17 mouse cellular contexts compared by ENCODE assay signal in the genomic region with DNA sequence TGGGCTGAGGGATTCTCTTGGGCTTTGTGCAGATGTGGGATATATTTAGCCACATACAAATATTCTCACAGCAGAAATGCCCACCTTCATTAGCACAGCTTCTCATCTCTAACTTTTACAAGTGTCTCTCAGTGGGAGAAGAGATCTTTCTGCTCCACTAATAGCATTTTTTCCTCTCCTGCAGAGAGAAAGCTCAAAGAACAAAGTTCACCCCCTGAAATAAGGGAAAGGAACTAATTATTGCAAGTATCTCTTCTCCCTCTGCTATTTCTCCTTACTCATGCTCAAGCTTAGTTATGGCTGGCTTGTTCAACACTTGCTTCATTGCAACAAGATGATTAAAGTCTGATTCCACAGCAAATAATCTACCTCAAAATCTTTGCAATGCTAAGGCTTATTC.
"Had no signal": no experiment of that assay in that cellular context is flagged by ENCODE, and none has a peak within 500 bp of the region (broad histone marks: within the 10 kb centered on the region; RNA-seq: fewer than 3 reads in every experiment).

No protein-coding gene starts in this region.

- H3K27ac ChIP-seq: lung, embryonic 15.5 days; macrophage; midbrain, embryonic 13.5 days; midbrain, embryonic 15.5 days; neural tube, embryonic 12.5 days; stomach, embryonic 15.5 days; stomach, postnatal 0 days had no signal

- DNase-seq: lung, adult 2 months; lung, postnatal 14 days; lung, postnatal 36 days; right cerebral cortex, postnatal 14 days; thymus, adult 2 months; thymus, postnatal 25 days; thymus, postnatal 4 days had no signal

- H3K4me1 ChIP-seq: lung, embryonic 15.5 days; megakaryocyte, embryonic 14.5 days; midbrain, embryonic 13.5 days; midbrain, embryonic 15.5 days; neural tube, embryonic 12.5 days; stomach, embryonic 15.5 days had no signal

- H3K4me3 ChIP-seq: lung, embryonic 15.5 days; megakaryocyte, embryonic 14.5 days; midbrain, embryonic 13.5 days; midbrain, embryonic 15.5 days; neural tube, embryonic 12.5 days; stomach, embryonic 15.5 days had no signal

- H3K9me3 ChIP-seq: megakaryocyte, embryonic 14.5 days; midbrain, embryonic 13.5 days; midbrain, embryonic 15.5 days; neural tube, embryonic 12.5 days; stomach, embryonic 15.5 days had no signal

- H3K9ac ChIP-seq: lung, embryonic 15.5 days; midbrain, embryonic 13.5 days; midbrain, embryonic 15.5 days; neural tube, embryonic 12.5 days; stomach, embryonic 15.5 days had no signal

- H3K27me3 ChIP-seq: lung, embryonic 15.5 days; megakaryocyte, embryonic 14.5 days; midbrain, embryonic 13.5 days; midbrain, embryonic 15.5 days; neural tube, embryonic 12.5 days; stomach, embryonic 15.5 days had no signal

- H3K4me2 ChIP-seq: lung, embryonic 15.5 days; midbrain, embryonic 11.5 days; midbrain, embryonic 13.5 days; midbrain, embryonic 15.5 days; neural tube, embryonic 12.5 days; stomach, embryonic 15.5 days had no signal

- ATAC-seq: lung, postnatal 0 days; midbrain, embryonic 13.5 days; midbrain, embryonic 15.5 days had no signal

- H3K36me3 ChIP-seq: lung, embryonic 15.5 days; midbrain, embryonic 13.5 days; midbrain, embryonic 15.5 days; neural tube, embryonic 12.5 days; stomach, embryonic 15.5 days had no signal
